Mouse (Mus musculus) cerebellum, adult 9-11 months (tissue): ENCODE results near the gene Frmd8.
A peak's percentile ranks its signal among the peaks of the same experiment; 100 is the strongest.

Source experiments
- DNase-seq: peaks from one replicate; pipeline ENCODE4 v3.0.0; 2022

Gene Frmd8

GRCm38 (mm10) chr19:5848826-5849672 is 26.0 kb downstream of the Frmd8 start:
- peak; percentile 83 for DNase-seq

- peak; percentile 83 for DNase-seq
These were observed 26.8 kb downstream of the Frmd8 start for GRCm38 (mm10) chr19:5848032-5848825.

GRCm38 (mm10) chr19:5847306-5847796 is 27.7 kb downstream of the Frmd8 start:
- DNase-seq = peak; percentile 74

- peak; percentile 96 for DNase-seq
These were observed 28.3 kb downstream of the Frmd8 start for GRCm38 (mm10) chr19:5846557-5847305.

DNA sequence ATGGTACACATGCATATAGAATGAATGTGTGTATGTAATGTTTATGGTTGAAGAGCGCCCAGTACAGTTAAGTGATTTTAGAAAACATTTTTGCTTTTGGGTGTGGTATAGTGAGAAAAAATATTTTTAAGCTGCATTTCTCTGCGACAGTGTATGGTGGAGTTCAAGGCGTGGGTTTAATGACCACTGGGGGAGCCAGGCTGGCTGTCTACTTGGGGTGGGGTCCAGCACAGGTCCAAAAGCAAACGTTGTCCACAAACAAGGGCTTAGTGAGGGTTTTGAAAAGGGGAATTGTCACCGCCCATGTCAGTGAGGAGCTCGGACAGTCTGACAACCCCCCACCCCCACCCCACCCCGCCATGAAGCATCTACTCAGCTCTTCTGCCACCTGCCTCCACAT is 28.9 kb downstream of the Frmd8 start:
- peak; percentile 80 for DNase-seq

GRCm38 (mm10) chr19:5845319-5846135 is 29.5 kb downstream of the Frmd8 start:
- DNase-seq = peak; percentile 93

- DNase-seq = peak; percentile 73
These were observed 30.2 kb downstream of the Frmd8 start for GRCm38 (mm10) chr19:5844831-5845318.

DNA sequence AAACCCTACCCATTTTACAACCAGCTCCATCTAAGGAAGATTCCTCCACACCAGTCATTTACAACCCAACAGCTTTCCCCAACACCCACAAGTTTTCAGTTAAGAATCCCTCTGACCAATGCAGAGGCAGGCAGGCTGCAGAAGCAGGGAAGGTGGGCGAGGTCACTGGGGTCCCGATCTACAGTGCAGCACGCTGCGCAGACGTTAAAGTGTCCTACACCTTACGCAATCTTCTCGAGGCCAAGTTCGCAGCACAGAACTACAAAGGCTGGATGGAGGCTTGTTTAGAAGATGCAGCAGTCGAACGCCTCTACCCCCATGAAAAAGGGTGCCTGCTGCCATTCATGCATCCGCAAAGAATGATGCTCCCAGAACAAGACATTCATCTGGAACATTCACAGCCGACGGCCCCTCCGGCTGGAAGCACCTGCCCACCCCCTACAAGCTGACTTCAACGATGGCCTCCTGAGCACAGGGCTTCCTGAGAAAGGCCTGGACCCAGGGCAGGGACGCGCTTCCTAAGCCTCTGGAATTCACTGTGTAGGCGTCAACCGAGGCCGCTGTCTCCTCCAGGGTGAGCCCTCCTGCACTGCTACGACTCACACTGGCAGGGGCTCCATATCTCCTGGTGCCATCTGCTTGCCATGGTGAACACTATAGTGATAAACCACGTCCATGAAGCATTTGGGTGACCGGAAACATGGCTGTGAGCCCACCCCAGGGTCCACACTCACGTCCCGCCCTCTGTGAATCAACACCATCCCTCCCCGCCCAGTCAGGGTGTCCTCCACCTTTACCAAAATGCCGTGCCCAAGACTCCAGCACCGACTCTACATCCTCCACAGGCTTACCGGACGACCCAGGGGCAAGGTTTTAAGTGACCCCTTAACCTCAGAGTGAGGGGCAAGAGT is 31.0 kb downstream of the Frmd8 start:
- peak; percentile 68 for DNase-seq

GRCm38 (mm10) chr19:5842785-5843730 is 32.0 kb downstream of the Frmd8 start:
- DNase-seq = no peak

DNA sequence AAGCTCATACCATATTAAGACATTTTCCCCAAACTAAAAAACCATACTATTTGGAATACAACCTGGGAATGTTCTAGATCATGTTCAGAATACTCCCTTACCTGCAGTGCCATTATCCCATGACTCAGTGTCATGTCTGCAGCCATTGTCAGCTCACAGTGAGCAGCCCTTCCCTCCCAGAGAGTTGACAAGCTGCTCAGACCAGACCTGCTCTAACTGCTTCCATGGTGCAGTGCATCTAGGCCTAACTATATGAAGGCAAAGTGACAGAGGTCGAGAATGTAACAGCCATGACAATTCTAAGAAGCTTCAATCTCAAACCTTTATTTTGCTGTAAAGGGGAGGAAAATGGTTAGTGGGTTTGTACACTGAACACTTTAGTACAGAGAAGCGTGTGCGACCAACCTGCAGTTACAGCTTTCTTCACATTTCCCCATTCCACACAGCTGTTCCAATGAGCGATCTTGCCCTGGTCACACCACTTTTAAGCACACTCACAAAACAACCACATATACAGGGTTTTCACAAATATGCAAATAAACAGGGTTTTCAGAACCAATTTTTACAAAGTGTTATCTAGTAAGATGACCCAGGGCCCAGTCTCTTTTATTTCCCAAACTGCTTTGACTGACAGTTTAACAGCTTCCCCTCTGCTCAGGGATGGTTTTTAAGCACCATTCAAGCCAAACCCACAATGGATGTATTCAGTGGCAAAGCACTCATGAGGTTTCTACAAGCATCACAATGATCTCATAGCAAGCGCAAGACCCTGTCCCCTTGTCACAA is 32.9 kb downstream of the Frmd8 start:
- DNase-seq = no peak

GRCm38 (mm10) chr19:5841389-5841946 is 33.6 kb downstream of the Frmd8 start:
- DNase-seq = no peak

GRCm38 (mm10) chr19:5840890-5841388 is 34.1 kb downstream of the Frmd8 start:
- no peak for DNase-seq

DNA sequence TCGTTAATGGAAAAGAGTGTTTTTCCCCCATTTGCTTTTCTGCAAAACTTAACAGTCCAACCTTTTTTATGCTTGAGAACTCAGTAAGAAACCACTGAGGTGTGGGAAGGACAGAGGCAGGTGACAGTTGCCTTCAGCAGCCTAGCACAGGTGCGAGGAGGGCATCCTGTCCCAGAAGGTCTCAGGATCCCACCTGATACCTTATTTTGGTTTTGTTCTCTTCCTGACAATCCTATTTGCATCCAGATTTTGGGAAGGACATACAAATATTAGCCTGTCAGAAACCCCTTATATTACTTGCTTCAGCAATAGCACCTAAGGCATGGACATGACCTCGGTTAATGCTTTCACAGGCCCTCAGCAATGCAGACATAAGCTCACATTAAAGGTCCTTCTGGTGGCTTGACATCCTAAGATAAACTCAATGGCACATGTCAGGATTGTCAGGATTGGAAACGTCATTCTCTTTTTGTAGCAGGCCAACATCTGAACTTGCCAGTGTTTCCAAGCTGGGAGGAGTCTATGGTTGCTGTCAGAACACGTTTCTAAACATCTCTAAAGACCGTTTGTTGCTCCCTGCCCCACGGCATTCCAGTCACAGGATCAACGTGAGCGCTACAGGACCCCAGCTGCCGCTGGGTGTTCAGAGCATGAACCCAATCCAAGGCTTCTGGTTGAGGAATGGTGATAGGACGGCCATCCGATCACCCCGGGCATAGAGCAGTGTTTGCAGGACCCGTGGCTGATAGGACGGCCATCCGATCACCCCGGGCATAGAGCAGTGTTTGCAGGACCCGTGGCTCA is 34.8 kb downstream of the Frmd8 start:
- DNase-seq = no peak

DNA sequence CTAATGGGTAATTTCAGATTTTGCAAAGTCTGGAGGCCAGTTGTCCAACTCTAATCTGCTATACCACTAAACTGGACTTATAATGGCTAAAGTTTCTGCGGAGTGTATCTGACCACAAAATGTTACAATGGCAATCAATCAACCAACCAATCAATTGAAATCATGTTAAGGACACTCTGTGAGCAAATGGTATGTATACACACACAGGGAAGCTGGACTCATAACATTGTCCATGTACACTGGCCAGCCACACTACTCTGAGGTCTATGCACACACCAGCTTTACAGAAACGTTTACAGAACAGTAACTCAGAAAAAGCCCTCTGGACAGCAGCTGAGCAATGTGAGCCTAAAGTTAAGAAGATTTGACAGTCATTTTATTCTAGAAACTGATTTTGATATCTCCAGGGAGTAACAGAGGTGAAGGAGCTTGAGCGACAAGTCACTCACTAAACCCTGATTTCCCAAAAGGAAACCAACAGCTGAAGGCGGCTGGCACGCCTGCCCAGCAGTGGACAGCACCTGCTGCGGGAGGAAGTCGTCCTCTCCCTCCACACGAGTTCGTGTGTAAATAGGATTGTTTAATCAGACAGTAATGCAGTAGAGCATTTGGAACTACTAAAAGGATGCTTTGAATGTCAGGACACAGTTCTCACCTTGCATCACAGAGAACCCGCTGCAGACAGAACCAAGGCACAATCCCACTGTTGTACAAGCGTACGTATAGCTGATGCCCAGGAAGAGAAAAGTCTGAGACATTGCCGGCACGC is 35.6 kb downstream of the Frmd8 start:
- no peak for DNase-seq

DNA sequence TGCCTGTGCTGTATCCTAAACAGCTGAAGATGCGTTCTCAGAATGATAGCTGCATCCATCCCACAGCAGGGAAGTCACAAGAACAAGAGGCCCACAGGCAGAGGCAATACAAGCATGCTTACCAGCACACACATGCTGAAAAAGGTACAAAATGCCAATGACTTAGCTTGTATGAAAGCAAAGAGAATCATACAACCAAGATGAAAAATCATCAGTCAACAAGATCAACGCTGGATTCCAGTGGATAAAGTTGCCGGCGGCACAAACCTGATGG is 36.2 kb downstream of the Frmd8 start:
- no peak for DNase-seq

GRCm38 (mm10) chr19:5838136-5838891 is 36.8 kb downstream of the Frmd8 start:
- DNase-seq = no peak
